Mouse (Mus musculus) Patski (cell line): ENCODE measurements around the gene Gm9758. TPM values are rescaled to one million over a fixed set of nuclear protein-coding genes. Genes with fewer than 3 reads are reported as not detected.
"Not testable (repeated sequence)": the region's sequence is repeated elsewhere in the genome, so short reads cannot be mapped to it uniquely, and the experiment has no call there.

Experiments used
- ATAC-seq: fragments of 100-300 bp; one replicate; pipeline ENCODE4 v1.8.0; 2021
- CTCF ChIA-PET: fragments of 350-600 bp; sonication (Branson Sonifier 250); formaldehyde crosslinking; loops from one replicate; lab custom pipeline; 2022; ENCODE audit warnings: inconsistent platforms; lab: Charles Lee
- POLR2A ChIA-PET: fragments of 350-600 bp; sonication (Branson Sonifier 250); formaldehyde crosslinking; loops from one replicate; lab custom pipeline; 2022; ENCODE audit warnings: antibody characterized with exemption, inconsistent platforms; lab: Charles Lee
- DNase-seq: peaks from one replicate; pipeline ENCODE4 v3.0.0-alpha.2; 2011; ENCODE audit warnings: low read depth, low spot score
- H3K27me3 ChIP-seq: fragments of 371-371 bp; one replicate; pipeline ENCODE4 v1.5.1; 2021
- CTCF ChIP-seq: fragments of 100-300 bp; IDR thresholded peaks from one replicate; pipeline ENCODE4 v1.5.1; 2021
- in situ Hi-C: fragments of 300-500 bp; cut with MboI; formaldehyde crosslinking; loops from 3 replicates; pipeline ENCODE4 v1.11.1; 2018; ENCODE audit warnings: low pct_unique_long_range_greater_than_20kb, mixed read lengths
- polyA plus RNA-seq: library from polyadenylated mRNA; unstranded; gene quantifications from one replicate; pipeline ENCODE4 v1.2.3, GENCODE M21; 2021

The Gm9758 gene
- polyA plus RNA-seq, 1 experiment from 2014 or later, result not detected

- in situ Hi-C loops, result loop anchor here (5.0 to 25.0 kb wide), 7 partner anchors 665 to 1745 kb away; no protein-coding TSS in a partner anchor
- no peak for DNase-seq
- ATAC-seq, result no peak
- no peak for TF ChIP-seq CTCF
- POLR2A ChIA-PET, result no interaction called here
- CTCF ChIA-PET, result interaction anchor here (1.0 to 1.9 kb wide), 4 partner anchors 10 to 738 kb away, joined by 3 to 6 read pairs (median 4); no protein-coding TSS in a partner anchor
- no peaks in the 10 kb centered on the region for H3K27me3 ChIP-seq
Observed at GRCm38 (mm10) chr5:14892242-14892641, 22.5 kb downstream of the Gm9758 start.

GRCm38 (mm10) chr5:14885291-14885690 lies 29.4 kb downstream of the Gm9758 start:
- in situ Hi-C loops, result loop anchor here (25.0 kb wide), 5 partner anchors 1152 to 1752 kb away; no protein-coding TSS in a partner anchor
- DNase-seq, POLR2A ChIA-PET, H3K27me3 ChIP-seq, CTCF ChIA-PET, ATAC-seq: not testable (repeated sequence)

Other genes with a start within 250 kb of the Gm9758 start
- gene Speer4e, start 23.5 kb upstream of the Gm9758 start, polyA plus RNA-seq, result not detected
- not detected for gene Gm10354, start 64.0 kb upstream of the Gm9758 start, polyA plus RNA-seq
- not detected for gene Gm17019, start 118.1 kb upstream of the Gm9758 start, polyA plus RNA-seq